Mouse (Mus musculus) lung, postnatal 0 days (tissue): ENCODE results near the gene Gm11444. TPM values are rescaled to one million over a fixed set of nuclear protein-coding genes. Genes with fewer than 3 reads are reported as not detected.

Source experiments
- ATAC-seq: fragments of 200-750 bp; cut with Nextera tagmentation; 2 replicates; pipeline ENCODE4 v1.8.0; 2017; ENCODE audit warnings: moderate library complexity
- DNase-seq: peaks from one replicate; pipeline ENCODE4 v3.0.0-alpha.2; 2016; ENCODE audit warnings: low spot score
- H3K27ac ChIP-seq: fragments of 300-500 bp; sonication (generic); 2 replicates; pipeline ENCODE4 v1.5.1; 2014; ENCODE audit warnings: antibody characterized with exemption, mild to moderate bottlenecking, low read length, mixed read lengths
- H3K27me3 ChIP-seq: fragments of 300-500 bp; sonication (generic); replicated peaks from 2 replicates; pipeline ENCODE4 v1.6.1; 2014; ENCODE audit warnings: low read length, mixed read lengths; ENCODE audit not compliant: insufficient read depth
- H3K36me3 ChIP-seq: fragments of 300-500 bp; sonication (generic); 2 replicates; pipeline ENCODE4 v1.6.1; 2014; ENCODE audit warnings: low read length, mixed read lengths; ENCODE audit not compliant: insufficient read depth
- H3K4me1 ChIP-seq: fragments of 300-500 bp; sonication (generic); 2 replicates; pipeline ENCODE4 v1.6.1; 2014; ENCODE audit warnings: antibody characterized with exemption, low read depth, low read length, mixed read lengths; ENCODE audit not compliant: insufficient read depth
- H3K4me2 ChIP-seq: fragments of 300-500 bp; sonication (generic); replicated peaks from 2 replicates; pipeline ENCODE4 v1.6.1; 2014; ENCODE audit warnings: low read depth, mild to moderate bottlenecking, low read length, moderate library complexity, mixed read lengths
- H3K4me3 ChIP-seq: fragments of 300-500 bp; sonication (generic); 2 replicates; pipeline ENCODE4 v1.5.1; 2014; ENCODE audit warnings: low read depth, low read length
- H3K9ac ChIP-seq: fragments of 300-500 bp; sonication (generic); replicated peaks from 2 replicates; pipeline ENCODE4 v1.6.1; 2014; ENCODE audit warnings: low read depth, mild to moderate bottlenecking
- H3K9me3 ChIP-seq: fragments of 300-500 bp; sonication (generic); 2 replicates; pipeline ENCODE4 v1.6.1; 2016; ENCODE audit warnings: low read length, mixed read lengths
- CTCF ChIP-seq: IDR thresholded peaks from 2 replicates; pipeline ENCODE4 v1.5.1; 2016; ENCODE audit warnings: antibody characterized with exemption, mild to moderate bottlenecking
- EP300 ChIP-seq: IDR thresholded peaks from 2 replicates; pipeline ENCODE4 v1.6.1; 2016; ENCODE audit warnings: antibody characterized with exemption, mild to moderate bottlenecking, control low read depth
- WGBS: fragments of 180-500 bp; shearing (Covaris S2); extraction: QIAGEN DNeasy Blood & Tissue Kit; methylation state at CpG from one replicate; pipeline ENCODE4 v1.1.7; 2014; 5-methylcytosine and 5-hydroxymethylcytosine counted together
- polyA plus RNA-seq: library from polyadenylated mRNA; unstranded; fragments of >200 nt; fragmentation: Nextera tagmentation; extraction: Ambion mirVana; gene quantifications from 2 replicates; pipeline ENCODE4 v1.2.1, GENCODE M21; 2015

The Gm11444 gene
- polyA plus RNA-seq, 1 experiment from 2014 or later, result not detected

DNA sequence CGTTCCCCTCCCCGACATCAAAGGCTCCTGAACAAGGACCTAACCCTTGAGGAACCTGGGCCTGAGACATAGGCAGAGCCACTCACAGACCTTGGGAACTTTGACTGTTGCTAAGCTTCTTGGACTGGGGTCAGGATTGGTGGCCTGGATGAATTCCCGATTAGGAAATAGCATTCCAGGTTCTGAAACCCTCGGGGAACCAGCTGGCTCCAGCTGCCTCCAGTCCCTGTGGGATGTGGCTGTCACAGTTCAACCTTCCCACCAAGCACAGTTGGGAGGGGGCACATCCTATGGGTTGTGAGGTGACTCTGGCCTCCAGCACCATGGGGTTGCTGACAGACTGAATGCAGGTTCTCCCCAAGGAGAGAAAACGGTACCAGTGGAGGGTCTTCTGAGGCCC, 4.2 kb downstream of the Gm11444 start:
- Histone ChIP-seq H3K4me2 (no peak overlapping the region), H3K36me3 (0 out of 2 replicates have a peak, but pooled peaks cover under 1% of the 10 kb centered on the region), H3K9ac (0 out of 2 replicates have a peak overlapping the region, but pooled peaks have one; percentile 16), H3K27ac (peak overlapping the region; percentile 97), H3K9me3 (no peaks in the 10 kb centered on the region), H3K4me1 (peaks cover 14% of the 10 kb centered on the region; the same call in 1 of the 2 replicates), H3K4me3 (no peak overlapping the region), H3K27me3 (peaks cover 5% of the 10 kb centered on the region; the same call in 1 of the 2 replicates)
- ATAC-seq (peak; percentile 54), DNase-seq (peak; percentile 89)
- WGBS, result 40% methylated on average over 5 of the region's 5 CpGs
- TF ChIP-seq CTCF (no peak), EP300 (peak; percentile 62)

DNA sequence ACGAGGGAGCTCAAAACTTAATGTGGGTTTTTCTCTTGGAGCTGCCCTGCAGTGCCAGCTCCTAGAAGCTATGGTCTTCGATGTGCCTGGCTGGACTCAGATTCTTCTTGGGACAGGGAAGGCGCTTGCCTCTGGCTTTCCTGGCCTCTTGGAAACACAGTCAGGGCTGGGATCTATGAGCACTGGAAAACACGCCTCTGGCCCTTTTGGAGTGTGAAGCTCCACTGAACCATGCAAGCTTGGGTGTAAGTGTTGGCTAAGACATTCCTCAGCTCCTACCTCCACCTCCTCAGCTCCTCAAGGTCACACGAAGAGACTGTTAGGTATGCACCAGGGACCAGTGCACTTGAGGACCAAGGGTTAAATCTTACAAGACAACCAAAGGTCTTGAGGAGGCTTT, 5.2 kb downstream of the Gm11444 start:
- Histone ChIP-seq H3K27ac (peak overlapping the region; percentile 97), H3K4me1 (peaks cover 14% of the 10 kb centered on the region; the same call in 1 of the 2 replicates), H3K4me2 (peak overlapping the region; percentile 80), H3K36me3 (peaks cover 10% of the 10 kb centered on the region; the same call in 1 of the 2 replicates), H3K27me3 (peaks cover 13% of the 10 kb centered on the region; the same call in 1 of the 2 replicates), H3K9ac (peak overlapping the region; percentile 1; the same call in 1 of the 2 replicates), H3K4me3 (peak overlapping the region; percentile 47; the same call in 1 of the 2 replicates), H3K9me3 (no peaks in the 10 kb centered on the region)
- ATAC-seq (no peak), DNase-seq (peak; percentile 25)
- TF ChIP-seq EP300 (no peak), CTCF (no peak)
- WGBS, result 35% methylated on average over 5 of the region's 5 CpGs

- Histone ChIP-seq H3K4me1 (peaks cover 14% of the 10 kb centered on the region; the same call in 1 of the 2 replicates), H3K4me2 (peak overlapping the region; percentile 80), H3K36me3 (peaks cover 12% of the 10 kb centered on the region; the same call in 1 of the 2 replicates), H3K27me3 (peaks cover 17% of the 10 kb centered on the region), H3K9me3 (no peaks in the 10 kb centered on the region), H3K9ac (peak overlapping the region; percentile 45), H3K27ac (peak overlapping the region; percentile 97), H3K4me3 (peak overlapping the region; percentile 47)
- WGBS, result under 1% methylated on average over 54 of the region's 54 CpGs
- peak; percentile 93 for DNase-seq
- no peak for TF ChIP-seq EP300
- peak; percentile 94 for TF ChIP-seq CTCF
- peak; percentile 46 for ATAC-seq
Observed at GRCm38 (mm10) chr11:85844144-85844965, 5.8 kb downstream of the Gm11444 start.

- ATAC-seq, result peak; percentile 24
Observed at GRCm38 (mm10) chr11:85843347-85843692, 6.8 kb downstream of the Gm11444 start.

DNA sequence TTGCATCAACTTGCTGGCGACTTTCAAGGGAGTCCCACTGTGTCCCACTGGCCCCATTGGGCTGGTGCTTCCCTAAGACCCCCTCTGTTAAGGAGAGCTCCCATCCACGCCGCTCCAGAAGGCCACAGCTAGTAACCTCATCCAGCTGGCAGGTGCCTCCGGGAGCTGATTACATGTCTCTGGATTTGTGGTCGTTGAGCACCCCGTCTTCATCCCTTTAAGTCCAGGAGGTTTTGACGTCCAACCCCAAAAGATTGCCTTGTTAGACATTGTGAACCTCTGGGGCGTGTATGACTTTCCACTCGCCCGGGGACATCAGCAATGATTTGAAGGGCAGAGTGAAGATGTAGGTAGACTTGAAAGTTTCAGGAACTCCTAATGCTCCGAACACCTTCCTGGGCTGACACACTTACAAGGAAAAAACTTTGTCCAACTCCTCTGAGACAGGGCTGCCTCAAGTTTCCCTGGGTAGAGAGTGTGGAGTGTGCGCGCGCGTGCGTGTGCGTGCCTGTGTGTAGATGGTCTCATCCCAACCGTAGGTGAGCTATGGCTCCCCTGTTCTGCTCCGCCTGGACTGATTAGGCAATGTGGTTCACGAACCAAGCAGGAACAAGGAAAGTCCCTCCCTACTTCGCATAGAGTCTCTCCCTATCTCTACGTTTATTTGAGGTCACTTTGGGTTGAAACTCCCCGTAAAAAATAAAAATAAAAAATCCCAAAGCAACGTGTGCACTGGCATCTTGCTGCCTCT, 7.4 kb downstream of the Gm11444 start:
- no peaks in the 10 kb centered on the region for H3K9me3 ChIP-seq
- peak overlapping the region; percentile 80 for H3K4me2 ChIP-seq
- H3K27me3 ChIP-seq, result peaks cover 21% of the 10 kb centered on the region
- peak overlapping the region; percentile 84 for H3K9ac ChIP-seq
- peaks cover 14% of the 10 kb centered on the region; the same call in 1 of the 2 replicates for H3K4me1 ChIP-seq
- no peak for DNase-seq
- peak overlapping the region; percentile 17; the same call in 1 of the 2 replicates for H3K4me3 ChIP-seq
- whole genome bisulfite sequencing, result 8% methylated on average over 24 of the region's 24 CpGs
- peak overlapping the region; percentile 97 for H3K27ac ChIP-seq
- H3K36me3 ChIP-seq, result peaks cover 12% of the 10 kb centered on the region; the same call in 1 of the 2 replicates
- TF ChIP-seq CTCF (no peak), EP300 (no peak)
- no peak for ATAC-seq

More at GRCm38 (mm10) chr11:85843347-85843692, 6.8 kb downstream of the Gm11444 start:
- 2% methylated on average over 18 of the region's 18 CpGs for whole genome bisulfite sequencing
- H3K36me3 ChIP-seq, result peaks cover 12% of the 10 kb centered on the region; the same call in 1 of the 2 replicates
- peaks cover 14% of the 10 kb centered on the region; the same call in 1 of the 2 replicates for H3K4me1 ChIP-seq
- H3K27ac ChIP-seq, result peak overlapping the region; percentile 97
- peak; percentile 93 for DNase-seq
- no peaks in the 10 kb centered on the region for H3K9me3 ChIP-seq
- peak overlapping the region; percentile 80 for H3K4me2 ChIP-seq
- peak overlapping the region; percentile 47 for H3K4me3 ChIP-seq
- peak overlapping the region; percentile 45; the same call in 1 of the 2 replicates for H3K9ac ChIP-seq
- peak; percentile 32; the same call in 1 of the 2 replicates for TF ChIP-seq EP300
- TF ChIP-seq CTCF, result peak; percentile 93
- H3K27me3 ChIP-seq, result peaks cover 21% of the 10 kb centered on the region
